Mouse (Mus musculus) embryonic fibroblast, embryonic 13.5 days (primary cell): ENCODE measurements around the gene Gatc.

ENCODE experiments used
- CTCF ChIP-seq: IDR thresholded peaks from 2 replicates; pipeline ENCODE4 v1.5.1; 2011; ENCODE audit warnings: mild to moderate bottlenecking, control low read depth, low read length, moderate library complexity, borderline replicate concordance; ENCODE audit not compliant: insufficient read depth
- POLR2A ChIP-seq: IDR thresholded peaks from 2 replicates; pipeline ENCODE4 v1.6.1; 2011; ENCODE audit warnings: low read depth, mild to moderate bottlenecking, control low read depth, low read length, moderate library complexity

GRCm38 (mm10) chr5:115359851-115360372 lies 18.9 kb upstream of the Gatc start:
- TF ChIP-seq POLR2A, result no peak
- no peak for TF ChIP-seq CTCF
